Mouse (Mus musculus): Measurements from ENCODE around the gene Plekha6. TPM values are rescaled to one million over a fixed set of nuclear protein-coding genes. Genes with fewer than 3 reads are reported as not detected.

Plekha6 gene
- polyA plus RNA-seq, 2 experiments, result 4.2 to 6.6 TPM

- WGBS, result 28% methylated on average over 8 of the region's 8 CpGs
- H3K36me3 ChIP-seq (ENCODE audit: control insufficient read depth, insufficient read depth, low read length), result no peaks in the 10 kb centered on the region
- ATAC-seq (ENCODE audit: low FRiP score, low read depth), result no peak
- no peak overlapping the region for H3K4me2 ChIP-seq (replicated peaks; ENCODE audit: low read depth, low read length, severe bottlenecking)
- no peak overlapping the region for H3K4me3 ChIP-seq (replicated peaks; ENCODE audit: low read length)
- no peak for TF ChIP-seq POLR2A (IDR thresholded peaks at IDR 0.05; ENCODE audit: borderline replicate concordance, extremely low read depth, insufficient read depth, insufficient read length)
- no peaks in the 10 kb centered on the region for H3K9me3 ChIP-seq (ENCODE audit: control insufficient read depth, low read length)
- no peaks in the 10 kb centered on the region for H3K27me3 ChIP-seq (ENCODE audit: control insufficient read depth, insufficient read depth, low read length)
- no peak overlapping the region for H3K27ac ChIP-seq (replicated peaks; ENCODE audit: low read depth, low read length)
- H3K9ac ChIP-seq (ENCODE audit: low read depth, low read length, severe bottlenecking), result no peak overlapping the region
- peak; percentile 64 for DNase-seq (ENCODE audit: low spot score)
- H3K4me1 ChIP-seq (ENCODE audit: control insufficient read depth, insufficient read depth, low read length), result no peaks in the 10 kb centered on the region
Measured at GRCm38 (mm10) chr1:133314364-133314763, 150.4 kb downstream of the Plekha6 start.

- TF ChIP-seq POLR2A (IDR thresholded peaks at IDR 0.05; ENCODE audit: borderline replicate concordance, extremely low read depth, insufficient read depth, insufficient read length), result no peak
- Histone ChIP-seq H3K27ac (replicated peaks; ENCODE audit: low read depth, low read length) (no peak overlapping the region), H3K27me3 (ENCODE audit: control insufficient read depth, insufficient read depth, low read length) (no peaks in the 10 kb centered on the region), H3K9me3 (ENCODE audit: control insufficient read depth, low read length) (no peaks in the 10 kb centered on the region), H3K36me3 (ENCODE audit: control insufficient read depth, insufficient read depth, low read length) (no peaks in the 10 kb centered on the region), H3K4me2 (replicated peaks; ENCODE audit: low read depth, low read length, severe bottlenecking) (no peak overlapping the region), H3K4me3 (replicated peaks; ENCODE audit: low read length) (no peak overlapping the region), H3K9ac (ENCODE audit: low read depth, low read length, severe bottlenecking) (no peak overlapping the region), H3K4me1 (ENCODE audit: control insufficient read depth, insufficient read depth, low read length) (no peaks in the 10 kb centered on the region)
- ATAC-seq (ENCODE audit: low FRiP score, low read depth) (no peak), DNase-seq (ENCODE audit: low spot score) (no peak)
- WGBS, result 85% methylated on average over 6 of the region's 6 CpGs
Measured at GRCm38 (mm10) chr1:133315775-133316174, 151.8 kb downstream of the Plekha6 start.

GRCm38 (mm10) chr1:133316577-133316976 lies 152.6 kb downstream of the Plekha6 start:
- WGBS, result 83% methylated on average over 4 of the region's 4 CpGs
- ATAC-seq (ENCODE audit: low FRiP score, low read depth), result no peak
- H3K9me3 ChIP-seq (ENCODE audit: control insufficient read depth, low read length), result no peaks in the 10 kb centered on the region
- no peak overlapping the region for H3K9ac ChIP-seq (ENCODE audit: low read depth, low read length, severe bottlenecking)
- H3K36me3 ChIP-seq (ENCODE audit: control insufficient read depth, insufficient read depth, low read length), result no peaks in the 10 kb centered on the region
- no peaks in the 10 kb centered on the region for H3K4me1 ChIP-seq (ENCODE audit: control insufficient read depth, insufficient read depth, low read length)
- no peak overlapping the region for H3K4me3 ChIP-seq (replicated peaks; ENCODE audit: low read length)
- no peak overlapping the region for H3K27ac ChIP-seq (replicated peaks; ENCODE audit: low read depth, low read length)
- no peak for DNase-seq (ENCODE audit: low spot score)
- H3K27me3 ChIP-seq (ENCODE audit: control insufficient read depth, insufficient read depth, low read length), result no peaks in the 10 kb centered on the region
- no peak for TF ChIP-seq POLR2A (IDR thresholded peaks at IDR 0.05; ENCODE audit: borderline replicate concordance, extremely low read depth, insufficient read depth, insufficient read length)
- no peak overlapping the region for H3K4me2 ChIP-seq (replicated peaks; ENCODE audit: low read depth, low read length, severe bottlenecking)

- Histone ChIP-seq H3K36me3 (ENCODE audit: control insufficient read depth, insufficient read depth, low read length) (no peaks in the 10 kb centered on the region), H3K27me3 (ENCODE audit: control insufficient read depth, insufficient read depth, low read length) (no peaks in the 10 kb centered on the region), H3K4me2 (replicated peaks; ENCODE audit: low read depth, low read length, severe bottlenecking) (no peak overlapping the region), H3K27ac (replicated peaks; ENCODE audit: low read depth, low read length) (no peak overlapping the region), H3K4me3 (replicated peaks; ENCODE audit: low read length) (no peak overlapping the region), H3K9ac (ENCODE audit: low read depth, low read length, severe bottlenecking) (no peak overlapping the region), H3K9me3 (ENCODE audit: control insufficient read depth, low read length) (no peaks in the 10 kb centered on the region), H3K4me1 (ENCODE audit: control insufficient read depth, insufficient read depth, low read length) (no peaks in the 10 kb centered on the region)
- ATAC-seq (ENCODE audit: low FRiP score, low read depth) (no peak), DNase-seq (ENCODE audit: low spot score) (no peak)
- TF ChIP-seq POLR2A (IDR thresholded peaks at IDR 0.05; ENCODE audit: borderline replicate concordance, extremely low read depth, insufficient read depth, insufficient read length), result no peak
- 63% methylated on average over 1 of the region's 1 CpGs for WGBS
Measured at GRCm38 (mm10) chr1:133317149-133317548, 153.1 kb downstream of the Plekha6 start.

GRCm38 (mm10) chr1:133321267-133321925 lies 157.4 kb downstream of the Plekha6 start, which contains the start of gene Kiss1:
Gene Kiss1, plus strand, starts transcription at chr1:133321875.
- no peak for ATAC-seq (ENCODE audit: low FRiP score, low read depth)
- Histone ChIP-seq H3K36me3 (ENCODE audit: control insufficient read depth, insufficient read depth, low read length) (no peaks in the 10 kb centered on the region), H3K27me3 (ENCODE audit: control insufficient read depth, insufficient read depth, low read length) (no peaks in the 10 kb centered on the region), H3K9me3 (ENCODE audit: control insufficient read depth, low read length) (no peaks in the 10 kb centered on the region), H3K27ac (replicated peaks; ENCODE audit: low read depth, low read length) (no peak within 1 kb of the TSS), H3K4me3 (replicated peaks; ENCODE audit: low read length) (no peak within 1 kb of the TSS), H3K4me1 (ENCODE audit: control insufficient read depth, insufficient read depth, low read length) (no peaks in the 10 kb centered on the region), H3K4me2 (replicated peaks; ENCODE audit: low read depth, low read length, severe bottlenecking) (no peak within 1 kb of the TSS), H3K9ac (ENCODE audit: low read depth, low read length, severe bottlenecking) (no peak within 1 kb of the TSS)
- 82% methylated on average over 13 of the region's 13 CpGs for WGBS
- no peak for DNase-seq (ENCODE audit: low spot score)
- no peak for TF ChIP-seq POLR2A (IDR thresholded peaks at IDR 0.05; ENCODE audit: borderline replicate concordance, extremely low read depth, insufficient read depth, insufficient read length)

Measured in limb, embryonic 14.5 days (tissue).